Mouse (Mus musculus) hindlimb bud, embryonic 11.5 days (tissue): ENCODE measurements around the gene Lancl3.
"Not testable (repeated sequence)": the region's sequence is repeated elsewhere in the genome, so short reads cannot be mapped to it uniquely, and the experiment has no call there.

ENCODE experiments used
- DNase-seq: peaks from one replicate; pipeline ENCODE4 v3.0.0-alpha.2; 2012; ENCODE audit warnings: low read depth, low spot score; ENCODE audit errors: extremely low spot score

The Lancl3 gene

DNA sequence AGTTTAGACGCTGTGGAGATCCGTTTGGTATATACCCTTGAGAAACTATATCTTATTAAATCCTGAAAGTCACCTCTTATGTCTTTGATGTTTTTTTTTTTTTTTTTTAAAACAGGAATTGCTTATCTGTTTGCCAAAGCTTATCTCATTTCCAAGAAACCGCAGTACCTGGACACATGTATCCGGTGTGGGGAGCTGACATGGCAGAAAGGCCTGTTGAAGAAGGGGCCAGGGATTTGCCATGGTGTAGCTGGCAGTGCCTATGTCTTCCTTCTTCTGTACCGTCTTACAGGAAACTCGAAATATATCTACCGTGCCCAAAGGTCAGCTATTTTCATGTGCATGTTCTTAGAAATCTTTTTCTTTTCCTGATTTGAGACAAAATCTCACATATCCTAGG lies 58.1 kb downstream of the Lancl3 start:
- no peak for DNase-seq

DNA sequence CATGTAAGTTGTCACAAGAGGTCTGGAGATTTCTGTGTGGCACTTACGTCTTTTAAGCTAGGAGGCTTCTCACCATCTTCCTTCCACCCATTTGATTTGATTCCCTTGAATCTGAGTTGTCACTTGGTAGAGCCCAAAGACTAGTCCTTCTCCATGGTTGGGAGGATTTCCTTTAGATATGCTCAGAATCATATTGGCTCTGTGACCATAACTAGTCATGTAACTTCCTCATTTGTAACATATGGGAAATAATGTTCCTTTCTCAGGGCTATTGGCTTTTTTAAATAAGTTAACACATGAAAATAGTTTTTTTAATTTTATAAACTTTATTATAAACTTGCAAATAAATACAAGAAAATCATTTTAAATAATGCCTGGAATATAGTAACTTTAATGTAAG lies 59.6 kb downstream of the Lancl3 start:
- DNase-seq, result no peak

DNA sequence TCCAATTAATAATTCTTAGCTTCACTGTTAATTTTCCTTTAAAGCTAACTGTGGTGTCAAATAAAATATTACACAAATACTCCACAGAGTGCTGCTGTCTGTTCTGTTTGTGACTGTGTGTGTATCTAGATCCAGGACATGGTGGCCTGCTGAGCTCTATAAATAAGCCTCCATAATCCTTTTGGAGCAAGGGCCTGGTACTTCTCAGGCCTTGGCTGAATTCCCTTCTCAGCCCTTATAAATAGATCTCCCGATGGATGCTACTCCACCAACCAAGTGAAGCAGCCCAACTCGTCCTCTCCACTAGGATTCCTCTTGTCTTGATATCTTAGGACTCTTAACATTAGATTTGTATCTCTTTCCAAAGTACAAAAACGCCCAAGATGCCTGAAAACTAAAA lies 71.4 kb downstream of the Lancl3 start:
- DNase-seq, result no peak

DNA sequence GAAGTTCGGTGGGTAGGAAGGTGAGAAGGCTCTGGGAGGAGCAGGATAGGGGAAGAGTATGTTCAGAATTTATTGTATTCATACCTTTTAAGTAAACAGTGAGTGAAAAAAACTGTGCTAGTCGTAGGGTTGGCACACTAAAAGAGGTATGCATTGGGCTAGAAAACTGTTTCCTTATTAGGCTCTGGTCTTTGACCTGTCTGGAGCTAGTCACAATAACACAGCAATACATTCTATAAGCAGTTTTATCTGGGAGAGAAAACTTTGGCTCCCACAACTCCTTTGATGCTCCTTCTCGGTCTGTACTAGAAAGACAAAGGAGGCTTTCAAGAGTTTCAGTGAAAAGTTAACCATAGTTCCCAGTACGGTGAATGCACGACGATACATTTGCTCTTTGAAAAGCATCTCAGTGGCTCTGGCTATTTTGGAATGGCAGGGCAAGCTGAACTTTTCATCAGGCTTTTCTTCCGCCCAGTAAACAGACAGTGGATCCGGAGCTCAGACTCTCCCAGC lies 72.3 kb downstream of the Lancl3 start:
- no peak for DNase-seq

DNA sequence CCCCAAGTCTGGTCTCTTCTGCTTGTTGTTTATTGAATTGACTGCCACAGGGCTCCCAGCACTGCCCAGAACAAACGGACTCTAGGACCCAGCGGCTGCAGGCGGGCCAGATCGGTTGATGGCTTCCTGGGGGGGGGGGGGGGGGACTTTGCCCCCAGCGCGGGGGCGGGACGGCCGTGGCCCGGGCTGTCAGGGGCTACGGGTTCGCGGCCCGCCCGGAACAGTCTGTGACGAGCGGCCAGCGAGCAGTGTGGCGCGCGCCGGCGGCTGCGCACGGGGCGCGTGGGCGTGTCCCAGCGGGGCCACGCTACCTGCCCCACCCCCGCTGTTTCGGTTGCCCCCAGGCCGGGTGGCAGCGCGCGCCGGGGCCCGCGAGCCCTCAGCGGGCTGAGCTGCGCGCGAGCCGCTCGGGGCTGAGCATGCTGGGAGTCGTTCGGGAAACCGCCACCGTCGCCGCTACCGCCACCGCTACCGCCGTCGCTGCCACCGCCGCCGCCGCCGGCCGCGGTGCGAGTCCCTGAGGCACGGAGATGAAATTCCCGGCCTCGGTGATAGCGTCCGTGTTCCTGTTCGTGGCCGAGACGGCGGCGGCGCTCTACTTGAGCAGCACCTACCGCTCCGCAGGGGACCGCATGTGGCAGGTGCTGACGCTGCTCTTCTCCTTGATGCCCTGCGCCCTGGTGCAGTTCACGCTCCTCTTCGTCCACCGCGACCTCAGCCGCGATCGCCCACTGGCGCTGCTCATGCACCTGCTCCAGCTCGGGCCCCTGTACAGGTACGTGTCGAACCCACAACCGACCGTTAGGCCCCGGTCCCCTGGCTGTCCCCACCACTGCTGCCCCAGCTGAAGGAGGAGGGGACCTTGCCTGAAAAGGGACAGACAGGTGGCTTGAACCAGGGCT lies 73.0 kb downstream of the Lancl3 start, which contains the start of gene Xk:
TSS of gene Xk (plus strand) at position 297 of the 902 bp plus-strand sequence.
- DNase-seq, result no peak

DNA sequence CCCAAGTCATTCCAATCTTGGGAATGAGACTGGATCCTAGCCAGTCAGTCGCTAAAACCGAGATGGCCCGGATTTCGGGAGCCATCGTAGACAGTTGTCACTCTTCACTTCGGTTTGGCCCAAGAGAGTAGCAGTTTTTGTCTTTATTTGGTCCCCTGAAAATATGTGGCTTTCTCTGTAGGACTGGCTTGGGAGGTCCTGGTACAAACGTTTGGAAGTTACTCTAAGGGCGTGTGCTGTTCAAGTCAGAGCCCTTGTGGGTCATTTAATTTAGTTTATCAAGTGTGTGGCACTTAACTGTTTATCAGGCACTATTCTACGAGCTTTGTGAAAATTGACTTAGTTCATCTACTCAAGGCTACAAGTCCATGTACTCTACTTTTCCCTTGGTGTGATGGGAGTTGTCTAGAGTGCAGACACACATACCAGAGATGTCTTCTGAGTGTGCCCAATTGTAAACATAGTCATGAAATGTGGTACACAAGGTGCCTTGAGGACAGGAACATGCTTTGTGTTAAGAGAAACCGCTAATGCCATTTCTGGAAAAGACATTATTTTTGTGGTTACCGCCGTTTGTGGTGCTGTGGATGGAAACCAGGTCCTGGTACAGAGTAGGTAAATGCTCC lies 73.8 kb downstream of the Lancl3 start:
- no peak for DNase-seq

DNA sequence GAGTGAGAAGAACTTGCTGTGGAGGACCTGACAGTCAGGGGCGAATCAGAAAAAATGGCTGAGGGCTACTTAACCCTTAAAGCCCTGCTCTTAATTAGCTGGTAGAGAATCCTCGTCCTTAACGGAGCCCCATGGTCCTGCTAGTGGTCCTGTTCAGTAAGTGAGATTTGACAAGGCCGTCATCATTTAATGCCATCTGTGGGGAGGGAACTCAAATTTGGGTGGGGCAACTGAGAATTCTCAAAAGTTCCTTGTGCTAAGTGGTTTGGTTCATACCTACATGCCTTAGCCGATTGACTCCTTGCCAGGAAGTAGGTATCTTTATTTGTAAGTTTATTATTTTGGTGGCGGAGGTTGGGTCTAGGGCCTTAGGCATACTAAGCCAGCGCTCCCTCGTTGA lies 74.6 kb downstream of the Lancl3 start:
- DNase-seq, result no peak

DNA sequence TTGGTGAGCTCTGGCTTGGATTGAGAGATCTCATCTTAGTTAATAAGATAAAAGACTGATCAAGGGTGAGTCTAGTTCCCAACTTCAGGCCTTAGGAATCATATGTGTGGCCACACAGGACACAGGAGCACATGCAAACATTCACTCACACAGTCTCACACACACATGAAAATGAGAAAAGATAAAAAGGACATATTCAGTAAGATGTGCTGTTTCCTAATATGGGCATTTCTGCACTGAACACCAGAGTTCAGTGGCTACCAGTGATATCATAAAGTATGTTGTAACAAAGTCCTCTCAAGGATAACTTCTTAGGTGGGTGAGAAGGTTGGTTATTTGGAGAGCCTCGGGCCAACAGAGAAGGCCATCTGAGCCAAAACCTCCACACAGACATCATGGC lies 83.8 kb downstream of the Lancl3 start, which contains the start of gene H2al1m:
TSS of gene H2al1m (plus strand) at position 301 of the 400 bp plus-strand sequence.
- not testable (repeated sequence) for DNase-seq

DNA sequence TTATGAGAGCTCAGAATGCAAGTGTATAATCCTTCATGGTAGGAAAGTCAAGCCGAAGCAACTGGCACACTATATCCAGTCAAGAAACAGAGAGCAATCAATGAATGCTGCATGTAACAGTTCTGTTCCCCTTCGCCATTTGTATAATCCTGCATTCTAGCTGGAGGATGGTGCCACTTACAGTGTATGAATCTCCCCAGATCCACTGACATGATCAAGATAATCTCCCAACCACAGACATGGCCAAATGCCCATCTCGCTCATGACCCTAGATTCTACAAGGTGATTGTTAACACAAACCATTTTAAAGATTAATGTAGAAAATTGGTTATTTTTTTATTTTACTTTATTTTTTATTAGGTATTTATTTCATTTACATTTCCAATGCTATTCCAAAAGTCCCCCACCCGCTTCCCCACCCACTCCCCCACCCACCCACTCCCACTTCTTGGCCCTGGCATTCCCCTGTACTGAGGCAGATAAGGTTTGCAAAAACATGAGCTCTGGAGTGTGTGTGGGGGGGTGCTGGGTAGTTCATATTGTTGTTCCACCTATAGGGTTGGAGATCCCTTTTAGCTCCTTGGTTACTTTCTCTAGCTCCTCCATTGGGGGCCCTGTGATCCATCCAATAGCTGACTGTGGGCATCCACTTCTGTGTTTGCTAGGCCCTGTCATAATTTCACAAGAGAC lies 93.6 kb downstream of the Lancl3 start:
- DNase-seq, result not testable (repeated sequence)

DNA sequence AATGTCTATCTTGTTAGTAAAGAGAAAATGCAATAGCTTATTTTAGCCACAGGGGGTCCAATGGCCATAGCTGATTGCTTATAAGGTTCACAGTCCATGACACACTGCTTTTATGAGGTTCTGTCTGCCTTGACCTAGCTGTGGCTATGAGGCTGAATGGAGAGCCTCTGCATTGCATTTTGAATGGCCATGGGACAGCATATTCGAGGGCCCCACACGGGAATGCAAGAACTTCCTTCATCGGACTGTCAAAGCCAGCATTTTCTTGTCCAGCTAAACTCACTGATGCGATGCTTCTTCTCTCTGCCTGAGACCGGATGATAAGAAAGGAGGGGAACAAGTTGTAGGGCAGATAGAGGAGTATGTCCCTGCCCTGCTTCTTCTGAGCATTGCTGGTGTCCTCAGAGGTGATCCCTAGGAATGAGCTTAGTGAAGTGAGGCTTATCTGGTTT lies 98.7 kb downstream of the Lancl3 start:
- DNase-seq, result no peak

DNA sequence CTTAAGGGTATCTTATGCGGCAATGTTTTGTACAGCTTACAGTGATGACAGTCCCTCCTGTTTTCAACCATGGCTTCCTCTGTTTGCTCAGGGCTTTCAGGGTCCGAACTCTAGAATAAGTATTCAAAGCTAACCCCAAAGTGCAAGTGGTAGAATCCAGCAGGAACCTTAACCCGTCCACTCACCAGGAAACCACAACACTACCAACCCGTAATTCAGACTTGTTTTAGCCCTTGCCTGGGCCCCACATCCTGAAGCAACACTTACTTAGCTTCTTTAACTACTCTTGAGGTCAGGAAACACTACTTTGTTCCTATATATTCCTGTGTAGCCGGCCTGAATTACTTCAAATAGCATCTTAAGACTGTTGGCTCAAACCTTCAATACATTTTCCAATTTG lies 103.1 kb downstream of the Lancl3 start:
- no peak for DNase-seq

DNA sequence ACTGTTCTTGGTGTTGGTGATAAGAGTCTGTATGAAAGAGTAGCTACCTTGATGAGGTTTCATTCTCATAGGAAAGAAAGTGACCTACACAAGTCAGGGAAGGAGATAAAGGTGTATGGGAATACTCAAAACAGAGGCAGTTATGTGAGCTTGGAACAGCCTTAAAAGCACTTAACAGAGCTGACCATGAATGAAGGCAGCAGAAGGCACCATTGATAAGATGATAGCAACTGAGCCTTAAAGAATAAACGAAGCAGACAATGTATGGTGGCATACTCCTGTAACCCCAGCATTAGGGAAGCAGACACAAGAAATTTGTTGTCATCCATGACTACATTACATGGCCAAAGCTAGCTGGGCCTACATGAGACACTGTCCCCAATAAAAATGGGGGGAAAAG lies 103.8 kb downstream of the Lancl3 start:
- DNase-seq, result no peak

DNA sequence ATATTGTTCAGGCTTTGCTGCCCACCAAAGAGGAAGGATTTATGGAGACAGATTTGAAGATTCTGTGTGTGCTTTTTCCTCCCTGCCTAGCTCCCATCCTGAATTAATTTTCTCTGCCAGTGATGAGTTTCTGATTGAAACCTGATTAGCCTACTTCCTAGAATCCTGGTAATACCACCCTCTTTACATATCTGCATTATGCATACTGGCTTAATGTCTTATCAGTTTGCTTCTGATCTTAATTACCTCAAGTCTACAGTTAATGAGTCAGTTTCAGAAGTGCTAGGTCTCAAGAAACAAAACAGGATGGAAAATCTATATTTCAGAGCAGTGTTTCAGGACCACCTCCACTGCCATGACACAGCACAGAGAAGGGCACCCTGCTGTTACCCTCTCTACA lies 116.8 kb downstream of the Lancl3 start:
- not testable (repeated sequence) for DNase-seq
